Mouse (Mus musculus) embryo, embryonic 9.5 days (tissue): ENCODE data around the gene Fam49a.
A peak's percentile ranks its signal among the peaks of the same experiment; 100 is the strongest.

Source experiments
- DNase-seq: peaks from one replicate; pipeline ENCODE4 v3.0.0-alpha.2; 2017; ENCODE audit errors: extremely low spot score

Gene Fam49a

DNA sequence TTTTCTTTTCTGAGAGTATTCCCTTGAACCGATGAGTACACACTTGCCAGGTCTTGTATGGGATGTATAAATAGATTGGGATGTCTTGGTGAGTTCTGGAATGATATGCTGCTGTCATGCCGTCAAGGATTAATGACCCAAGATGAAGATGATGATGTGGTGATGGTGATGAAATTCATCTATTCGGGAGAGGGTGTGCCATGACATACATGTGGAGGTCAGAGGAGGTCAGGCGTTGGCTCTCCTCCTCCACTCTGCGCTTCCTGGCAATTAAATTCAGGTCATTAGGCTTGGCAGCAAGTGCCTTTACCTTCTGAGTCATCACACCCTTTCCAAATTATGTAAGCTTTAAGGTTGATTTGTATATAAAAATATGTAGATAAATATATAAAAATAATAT is 95.0 kb downstream of the Fam49a start:
- DNase-seq = no peak

- no peak for DNase-seq
These were observed 98.0 kb downstream of the Fam49a start for GRCm38 (mm10) chr12:12359923-12360322.

GRCm38 (mm10) chr12:12362371-12362770 is 100.4 kb downstream of the Fam49a start:
- DNase-seq = no peak

GRCm38 (mm10) chr12:12364201-12364600 is 102.3 kb downstream of the Fam49a start:
- DNase-seq = no peak

GRCm38 (mm10) chr12:12367423-12367822 is 105.5 kb downstream of the Fam49a start:
- DNase-seq = no peak

DNA sequence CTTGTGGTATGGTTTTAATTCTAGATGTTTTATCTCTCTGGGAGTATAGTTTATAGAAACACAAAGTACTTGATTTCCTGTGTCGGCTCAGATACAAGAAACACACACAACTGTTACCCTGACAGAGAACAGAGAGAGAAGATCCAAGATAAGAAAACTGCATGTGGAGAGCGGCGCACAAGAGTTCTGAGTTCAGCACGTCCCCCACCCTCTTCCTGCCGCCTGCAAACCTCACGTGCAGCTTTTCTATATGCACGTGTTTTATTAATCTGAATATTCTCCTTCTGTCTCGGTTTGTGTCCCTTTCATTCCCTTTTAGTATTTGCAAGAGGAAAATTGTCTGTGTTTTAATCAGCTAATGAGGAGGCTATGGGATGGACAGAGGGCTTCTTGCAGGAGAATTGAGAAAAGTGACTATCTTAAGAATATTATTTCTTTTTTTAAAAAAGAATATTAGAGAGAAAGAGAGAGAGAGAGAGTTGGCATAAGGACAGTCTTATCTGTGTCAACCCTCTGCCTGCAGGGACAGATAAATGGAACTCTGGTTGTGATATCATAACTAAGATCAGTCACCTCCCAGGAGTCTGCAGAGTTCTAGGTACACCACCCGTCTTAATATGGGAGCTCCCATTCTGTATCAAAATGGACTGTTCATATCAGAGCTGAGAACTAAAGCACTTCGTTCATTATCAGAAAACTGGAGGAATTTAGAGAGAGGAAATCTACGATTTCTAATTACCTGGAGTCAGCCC is 111.3 kb downstream of the Fam49a start:
- DNase-seq = no peak

- no peak for DNase-seq
These were observed 117.1 kb downstream of the Fam49a start for GRCm38 (mm10) chr12:12379056-12379455.

DNA sequence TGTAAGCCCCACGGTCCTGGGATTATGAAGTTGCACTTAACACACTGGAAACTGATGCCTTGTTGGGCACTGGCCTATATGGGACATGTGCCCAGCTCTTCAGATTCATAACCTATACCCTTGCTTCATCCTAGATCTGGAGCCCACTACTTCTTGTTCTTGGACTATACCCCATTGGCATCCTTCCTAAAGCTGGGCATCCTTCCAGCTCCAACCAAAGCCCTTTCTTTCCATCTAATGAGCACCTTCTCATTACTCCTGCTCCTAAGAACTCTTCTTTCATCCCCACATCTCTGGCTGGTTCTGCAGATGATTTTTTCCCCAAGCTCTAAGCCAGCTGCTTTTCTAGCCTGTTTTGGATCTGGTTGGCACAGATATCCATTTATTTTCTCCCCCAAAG is 127.3 kb downstream of the Fam49a start:
- no peak for DNase-seq

GRCm38 (mm10) chr12:12396224-12396623 is 134.3 kb downstream of the Fam49a start:
- peak; percentile 49 for DNase-seq

DNA sequence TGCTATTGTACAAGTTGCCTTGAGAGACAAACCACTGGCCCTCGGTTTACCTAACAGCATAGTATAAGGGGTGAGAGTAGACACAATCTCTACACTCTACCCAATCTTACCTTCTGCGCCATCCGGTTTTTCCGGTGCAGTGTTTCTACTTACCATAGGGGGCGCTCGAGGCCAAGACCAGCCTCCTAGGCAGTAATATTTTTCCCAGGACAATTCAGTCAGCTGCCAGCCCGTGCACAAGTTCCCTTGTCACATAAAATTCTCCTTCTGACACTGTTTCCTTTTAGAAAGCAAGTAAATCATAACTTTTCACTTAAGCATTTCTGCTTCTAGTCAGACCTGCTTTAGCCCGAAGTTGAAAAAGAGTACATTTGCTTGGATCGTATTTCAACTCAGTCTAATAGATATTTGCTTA is 139.1 kb downstream of the Fam49a start:
- DNase-seq = peak; percentile 37

- DNase-seq = peak; percentile 17
These were observed 139.6 kb downstream of the Fam49a start for GRCm38 (mm10) chr12:12401504-12401903.

DNA sequence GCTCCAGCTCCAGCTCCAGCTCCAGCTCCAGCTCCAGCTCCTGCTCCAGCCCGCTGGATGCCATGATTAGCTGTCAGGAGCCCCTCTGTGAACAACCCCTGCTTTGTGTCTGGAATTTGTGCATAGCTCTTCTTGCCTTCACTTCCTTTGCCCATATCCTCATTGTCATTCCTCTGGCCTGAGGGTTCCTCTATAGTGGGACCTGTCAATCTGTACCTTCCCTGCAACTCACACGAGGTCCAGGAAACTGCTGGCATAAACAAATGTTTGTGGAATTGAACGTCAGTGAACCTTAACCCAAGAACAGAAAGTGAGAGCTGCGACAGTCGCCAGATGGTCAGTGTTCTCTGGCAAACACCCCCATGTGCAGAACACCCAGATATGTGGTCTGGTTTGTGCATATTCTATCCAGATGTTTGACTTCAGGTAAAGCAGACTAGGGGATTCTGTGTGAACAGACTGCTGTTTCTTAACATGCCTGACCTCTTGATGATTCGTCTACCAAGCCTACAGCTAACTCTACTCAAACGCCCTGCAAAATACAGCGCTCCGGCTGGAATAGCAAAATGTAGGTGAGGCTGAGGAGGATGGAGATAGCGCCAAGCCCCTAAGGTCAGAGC is 143.7 kb downstream of the Fam49a start:
- DNase-seq = peak; percentile 15

DNA sequence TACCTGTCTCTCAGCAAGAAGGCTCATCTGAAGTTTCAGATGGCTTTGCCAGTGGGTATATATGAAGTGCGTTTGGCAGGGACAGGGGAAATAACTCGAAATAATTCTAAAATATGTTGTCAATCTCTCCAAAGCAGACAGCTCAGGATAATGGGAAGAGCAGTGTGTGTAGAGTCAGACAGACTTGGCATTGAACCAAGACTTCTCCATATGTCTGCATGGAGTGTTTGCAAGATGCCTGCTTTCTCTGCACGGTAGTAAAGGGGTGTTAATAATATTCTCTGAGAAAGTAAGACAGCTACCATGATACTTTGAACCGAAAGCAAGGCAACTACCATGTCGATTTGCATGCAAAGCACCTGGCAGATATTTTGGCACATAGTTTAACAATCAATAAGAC is 147.1 kb downstream of the Fam49a start:
- no peak for DNase-seq

DNA sequence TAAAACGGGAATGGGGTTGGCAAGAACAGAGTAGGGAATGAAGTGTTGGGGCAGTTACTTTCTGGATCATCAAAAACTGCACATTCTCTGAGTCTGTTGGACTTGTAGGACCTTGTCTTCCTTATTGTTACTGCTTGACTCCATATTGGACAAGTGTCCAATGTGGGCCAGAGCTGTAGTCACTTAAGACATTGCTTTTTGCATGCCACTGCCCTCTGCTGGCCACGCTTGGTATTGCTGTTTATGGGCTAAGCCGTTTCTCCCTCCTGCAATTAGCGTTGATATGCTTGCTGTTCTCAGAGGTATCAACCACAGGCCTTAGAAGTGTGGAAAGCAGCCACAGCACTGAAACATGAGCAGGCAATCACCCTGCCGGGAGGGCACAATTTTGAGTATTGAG is 150.7 kb downstream of the Fam49a start:
- DNase-seq = peak; percentile 75

GRCm38 (mm10) chr12:12420423-12420822 is 158.5 kb downstream of the Fam49a start:
- DNase-seq = no peak

DNA sequence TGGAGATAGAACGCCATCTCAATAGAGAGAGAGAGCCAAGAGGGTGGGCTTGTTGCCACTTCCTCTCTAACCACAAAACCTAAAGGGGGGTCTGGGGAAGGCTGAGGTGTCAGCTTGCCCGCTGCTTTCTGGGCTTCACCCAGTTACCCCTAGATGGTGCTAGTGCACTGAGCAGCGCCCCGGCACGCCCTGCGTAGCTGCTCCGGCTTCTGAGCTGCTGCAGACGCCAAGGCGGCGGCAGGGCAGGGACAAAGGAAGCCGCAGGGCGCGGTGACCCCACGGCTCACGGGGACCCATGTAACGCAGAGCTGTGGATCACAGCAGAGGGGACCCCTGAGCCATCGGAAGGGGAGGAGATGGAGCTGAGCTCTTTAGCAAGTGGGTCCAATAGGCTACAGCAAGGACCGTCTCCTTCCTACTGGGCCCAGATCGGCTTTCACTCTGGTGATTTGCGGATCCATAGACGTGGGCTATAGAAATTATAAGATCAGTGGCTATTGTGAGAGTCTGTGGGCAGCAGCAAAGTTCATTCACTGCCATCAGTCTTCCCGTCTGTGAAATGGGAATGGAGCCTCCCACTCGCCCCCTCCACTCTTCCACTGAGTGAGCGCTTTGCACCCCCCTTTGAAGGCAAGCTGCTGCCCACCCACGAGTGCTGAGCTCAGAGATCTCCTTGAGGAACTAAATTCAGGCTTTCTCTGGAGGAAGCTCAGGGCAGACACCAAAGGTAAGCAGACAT is 159.1 kb downstream of the Fam49a start:
- peak; percentile 92 for DNase-seq

- DNase-seq = peak; percentile 4
These were observed 159.6 kb downstream of the Fam49a start for GRCm38 (mm10) chr12:12421580-12421878.

DNA sequence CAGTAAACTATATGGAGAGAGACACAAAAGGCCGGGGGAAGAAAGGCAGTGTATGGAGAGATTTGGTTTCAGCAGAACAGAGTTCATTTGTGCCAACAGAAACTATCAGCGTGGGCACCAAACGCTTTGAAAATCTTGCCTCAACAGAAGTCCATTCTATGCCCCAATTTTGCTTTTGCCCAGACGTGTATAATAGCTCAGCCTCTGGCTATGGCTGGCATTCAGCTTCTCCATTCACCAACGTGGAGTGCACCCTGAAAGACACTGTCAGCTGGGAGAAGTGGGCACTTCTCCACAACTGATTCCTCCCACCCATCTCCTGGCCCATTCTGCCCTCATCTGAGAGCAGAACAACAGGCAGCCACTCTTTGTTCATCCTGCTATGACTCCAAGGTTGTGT is 163.2 kb downstream of the Fam49a start:
- DNase-seq = no peak

DNA sequence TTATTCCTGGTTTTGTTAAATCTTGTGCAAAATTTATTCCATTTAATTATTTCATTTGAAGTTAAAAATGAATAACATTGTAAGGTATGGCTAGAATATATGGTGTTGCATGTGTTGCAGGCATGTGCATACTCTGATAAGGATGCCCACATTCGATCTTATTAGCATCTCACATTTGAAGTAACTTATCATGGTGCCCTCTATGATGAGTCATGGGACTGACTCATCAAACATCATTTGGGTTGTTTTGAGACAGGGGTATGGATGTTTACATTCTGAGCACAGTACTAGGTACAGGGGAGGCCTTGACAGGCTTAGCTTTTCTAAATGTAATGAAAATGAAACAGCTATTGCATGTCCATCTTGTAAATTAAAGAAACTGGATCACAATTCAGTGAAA is 165.3 kb downstream of the Fam49a start:
- DNase-seq = no peak

DNA sequence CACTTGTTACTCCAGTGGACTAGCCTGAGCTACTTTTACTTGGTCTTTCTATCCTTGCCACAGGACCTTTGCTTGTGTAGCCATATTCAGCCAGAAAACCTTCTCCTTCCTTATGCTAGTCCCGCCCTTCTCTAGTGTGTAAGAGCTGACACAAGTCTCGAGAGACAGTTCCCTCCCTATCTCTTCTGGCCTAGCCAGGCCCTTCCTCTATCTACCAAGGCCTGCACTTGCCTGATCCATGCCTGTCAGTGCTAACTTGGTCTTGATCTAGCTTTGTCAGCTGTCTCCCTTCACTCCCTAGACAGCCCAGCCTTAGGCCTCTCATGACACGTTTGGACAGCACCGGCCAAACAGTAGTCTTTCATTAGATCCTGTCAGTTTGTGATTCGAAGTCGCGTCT is 166.9 kb downstream of the Fam49a start:
- DNase-seq = no peak
